Mouse (Mus musculus): ENCODE measurements around the gene Trip11. TPM values are rescaled to one million over a fixed set of nuclear protein-coding genes. Genes with fewer than 3 reads are reported as not detected.
"Not testable (repeated sequence)": the region's sequence is repeated elsewhere in the genome, so short reads cannot be mapped to it uniquely, and the experiment has no call there.

Trip11 gene
- 26.6 and 28.5 TPM in 2 replicates for polyA plus RNA-seq (2016; fragmentation: Nextera tagmentation; extraction: Ambion mirVana)

DNA sequence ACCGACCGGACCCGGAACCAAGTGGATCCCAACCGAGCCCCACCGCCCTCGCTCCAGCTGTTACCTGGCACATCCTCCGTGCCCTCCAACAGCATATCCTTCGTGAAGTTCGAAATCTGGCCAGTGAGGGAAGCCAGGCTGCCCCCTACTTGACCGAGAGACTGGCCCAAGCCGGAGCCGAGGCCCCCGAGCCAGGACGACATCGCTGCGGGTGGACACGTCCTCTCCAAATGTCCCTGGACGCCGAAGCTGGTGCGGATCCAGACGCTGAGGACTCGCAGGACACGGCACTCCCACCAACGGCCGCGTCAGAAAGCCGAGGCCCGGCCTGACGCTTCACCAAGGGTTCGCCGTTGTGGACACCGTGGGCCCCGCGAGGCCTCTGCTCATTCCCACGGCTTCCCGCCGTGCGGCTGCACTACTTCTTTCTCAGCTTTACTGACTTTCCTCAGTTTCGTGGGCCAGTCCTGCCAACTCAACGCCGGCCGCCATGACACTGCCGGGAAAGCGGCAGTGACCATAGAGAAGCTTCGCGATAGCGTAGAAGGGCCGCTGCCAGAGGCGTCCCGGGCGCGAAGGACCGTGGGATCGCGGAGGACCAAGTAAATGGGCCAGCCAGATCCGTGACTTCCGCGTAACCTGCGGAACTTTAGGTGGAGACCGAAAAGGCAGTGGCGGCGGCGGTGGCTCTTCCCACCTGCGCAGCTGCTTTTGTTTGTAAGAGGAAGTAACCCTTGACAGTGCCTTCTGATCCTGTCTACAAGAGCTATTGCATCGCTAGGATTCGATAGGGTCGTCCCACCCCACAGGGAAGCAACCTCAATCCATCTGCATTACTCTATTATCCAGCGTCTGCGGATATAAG is at the start of gene Trip11:
TSS of gene Trip11 (minus strand) at position 642 of the 865 bp plus-strand sequence.
- peaks cover 3% of the 10 kb centered on the region; the same call in 1 of the 2 replicates for H3K9me3 ChIP-seq
- peaks cover 15% of the 10 kb centered on the region for H3K36me3 ChIP-seq
- H3K4me2 ChIP-seq (replicated peaks), result peak within 1 kb of the TSS; percentile 64
- H3K27ac ChIP-seq, result peak within 1 kb of the TSS; percentile 88
- H3K4me1 ChIP-seq, result peaks cover 9% of the 10 kb centered on the region
- under 1% methylated on average over 69 of the region's 69 CpGs for WGBS
- peak within 1 kb of the TSS; percentile 87 for H3K4me3 ChIP-seq
- no peaks in the 10 kb centered on the region for H3K27me3 ChIP-seq
- H3K9ac ChIP-seq, result peak within 1 kb of the TSS; percentile 85
- ATAC-seq (ENCODE audit: insufficient number of reproducible peaks, insufficient read depth, low FRiP score, low TSS enrichment), result peak; percentile 93

DNA sequence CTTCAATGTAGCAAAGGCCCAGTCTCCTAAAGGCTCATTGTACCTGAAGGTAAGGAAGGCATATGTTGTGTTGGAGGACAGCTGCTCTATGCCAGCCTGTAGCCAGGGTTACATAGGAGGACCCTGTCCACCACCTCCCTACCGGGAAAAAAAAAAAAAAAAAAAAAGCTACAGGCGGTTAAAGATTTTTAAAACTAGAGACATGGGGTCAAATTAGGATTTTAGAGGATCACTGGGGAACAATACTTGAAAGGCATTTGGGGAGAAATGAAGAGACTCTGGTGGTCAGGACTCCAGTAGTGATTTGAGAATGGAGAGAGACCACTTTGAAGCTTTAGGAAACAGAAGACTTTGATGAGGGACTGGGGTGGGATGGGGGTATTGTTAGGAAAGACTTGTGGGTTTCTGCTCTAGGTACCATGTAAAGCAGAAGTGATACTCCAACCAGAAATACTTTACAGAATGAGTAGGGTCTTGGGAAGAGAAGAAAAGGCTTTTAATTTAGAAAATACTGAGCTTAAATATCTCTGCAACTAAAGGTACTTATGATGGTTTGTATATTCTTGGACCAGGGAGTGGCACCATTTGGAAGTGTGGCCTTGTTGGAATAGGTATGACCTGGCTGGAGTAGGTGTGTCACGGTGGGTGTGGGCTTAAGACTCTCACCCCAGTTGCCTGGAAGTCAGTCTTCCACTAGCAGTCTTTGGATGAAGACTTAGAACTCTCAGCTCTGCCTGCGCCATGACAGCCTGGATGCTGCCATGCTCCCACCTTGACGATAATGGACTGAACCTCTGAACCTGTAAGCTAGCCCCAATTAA is 46.1 kb upstream of the Trip11 start:
- H3K27ac ChIP-seq; H3K27me3 ChIP-seq; H3K4me1 ChIP-seq; H3K9ac ChIP-seq; H3K9me3 ChIP-seq; ATAC-seq (ENCODE audit: insufficient number of reproducible peaks, insufficient read depth, low FRiP score, low TSS enrichment); H3K36me3 ChIP-seq; H3K4me3 ChIP-seq: not testable (repeated sequence)
- 88% methylated on average over 5 of the region's 5 CpGs for WGBS
- peak overlapping the region; percentile 35 for H3K4me2 ChIP-seq (replicated peaks)

- Histone ChIP-seq H3K9ac (no peak overlapping the region; the same call in 1 of the 2 replicates), H3K36me3 (no peaks in the 10 kb centered on the region), H3K27ac (no peak overlapping the region), H3K9me3 (no peaks in the 10 kb centered on the region), H3K27me3 (no peaks in the 10 kb centered on the region), H3K4me3 (peak overlapping the region; percentile 71; the same call in 1 of the 2 replicates), H3K4me1 (0 out of 2 replicates have a peak, but pooled peaks cover 7% of the 10 kb centered on the region), H3K4me2 (replicated peaks) (peak overlapping the region; percentile 35)
- 62% methylated on average over 9 of the region's 9 CpGs for WGBS
- ATAC-seq (ENCODE audit: insufficient number of reproducible peaks, insufficient read depth, low FRiP score, low TSS enrichment), result no peak
These were observed 45.5 kb upstream of the Trip11 start for GRCm38 (mm10) chr12:101958556-101958955.

DNA sequence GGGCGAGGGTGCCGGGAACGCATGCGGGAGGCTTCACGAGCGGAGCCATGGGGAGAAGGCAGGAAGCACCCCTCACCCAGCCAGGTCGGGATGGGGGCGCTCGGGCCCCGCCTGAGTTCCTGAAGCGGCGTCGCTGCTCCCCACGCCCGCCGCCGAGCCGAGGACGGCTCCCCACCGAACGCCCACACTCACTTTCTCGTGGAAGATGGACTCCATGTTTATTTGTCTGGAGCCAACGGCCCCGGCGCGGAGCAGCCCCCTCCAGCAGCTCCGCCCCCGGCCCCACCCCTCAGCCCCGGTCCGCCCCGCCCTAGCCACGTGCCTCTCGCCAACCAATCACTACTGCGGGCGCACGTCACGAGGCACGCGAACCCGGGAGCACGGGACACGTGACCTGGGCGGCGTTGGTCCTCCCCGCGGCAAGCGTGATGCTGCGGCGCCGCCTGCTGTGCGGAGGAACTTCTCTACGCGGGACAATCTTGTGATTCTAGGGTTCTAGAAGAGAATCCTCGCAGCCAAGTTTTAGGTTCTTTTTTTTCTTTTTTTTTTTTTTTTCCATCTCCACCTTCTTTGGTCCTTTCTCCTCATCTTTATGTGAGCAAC is 45.0 kb upstream of the Trip11 start, which contains the start of gene Atxn3:
TSS of gene Atxn3 (minus strand) at position 305 of the 603 bp plus-strand sequence.
- no peaks in the 10 kb centered on the region for H3K36me3 ChIP-seq
- H3K9me3 ChIP-seq, result no peaks in the 10 kb centered on the region
- peak within 1 kb of the TSS; percentile 71 for H3K9ac ChIP-seq
- H3K4me3 ChIP-seq, result peak within 1 kb of the TSS; percentile 71
- ATAC-seq (ENCODE audit: insufficient number of reproducible peaks, insufficient read depth, low FRiP score, low TSS enrichment), result peak; percentile 96
- H3K27ac ChIP-seq, result peak within 1 kb of the TSS; percentile 63; the same call in 1 of the 2 replicates
- under 1% methylated on average over 53 of the region's 54 CpGs for WGBS
- H3K27me3 ChIP-seq, result no peaks in the 10 kb centered on the region
- 0 out of 2 replicates have a peak, but pooled peaks cover 7% of the 10 kb centered on the region for H3K4me1 ChIP-seq
- H3K4me2 ChIP-seq (replicated peaks), result peak within 1 kb of the TSS; percentile 51

DNA sequence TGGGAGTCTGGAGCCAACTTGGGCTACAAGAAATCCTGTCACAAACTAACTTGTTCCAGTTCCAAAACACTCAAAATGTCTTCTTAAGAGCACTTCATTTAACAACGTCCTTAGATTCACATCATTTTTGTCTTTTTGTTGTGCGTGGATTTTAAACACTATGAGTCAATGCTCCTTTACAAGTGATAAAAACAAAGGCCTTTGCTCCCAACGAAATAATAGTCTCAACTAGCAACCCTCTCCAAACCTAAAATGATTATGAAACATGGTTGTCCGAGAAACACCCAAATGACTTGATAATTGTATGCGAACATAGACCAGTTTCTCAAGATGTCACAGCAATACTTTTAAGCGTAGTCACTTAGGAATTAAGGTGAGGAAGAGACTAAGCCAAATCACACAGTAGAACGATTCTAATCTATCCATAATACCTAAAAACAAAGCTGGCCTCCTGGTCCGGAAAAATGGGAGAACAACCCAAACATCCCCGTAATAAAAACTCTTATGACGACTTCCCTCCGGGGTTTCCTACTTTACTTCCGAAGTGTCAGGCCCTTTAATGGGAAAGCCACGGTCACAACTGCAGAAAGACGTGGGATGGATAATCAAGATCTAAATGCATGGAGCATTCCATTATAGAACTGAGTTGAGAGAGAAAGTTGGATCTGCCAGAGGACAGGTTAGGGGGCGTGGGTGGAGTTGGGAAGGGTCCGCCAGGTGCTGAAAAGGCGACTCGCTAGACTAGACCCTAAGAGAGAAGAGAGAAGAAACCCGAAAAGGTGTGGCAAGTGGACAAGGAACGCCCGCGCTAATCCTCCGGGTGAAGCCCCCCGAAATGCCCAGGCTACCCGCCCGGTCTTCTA is 44.2 kb upstream of the Trip11 start:
- no peaks in the 10 kb centered on the region for H3K9me3 ChIP-seq
- peak overlapping the region; percentile 63; the same call in 1 of the 2 replicates for H3K27ac ChIP-seq
- H3K9ac ChIP-seq, result peak overlapping the region; percentile 71
- WGBS, result 13% methylated on average over 26 of the region's 26 CpGs
- H3K4me3 ChIP-seq, result peak overlapping the region; percentile 71
- H3K27me3 ChIP-seq, result no peaks in the 10 kb centered on the region
- peak; percentile 36; the same call in 1 of the 2 replicates for ATAC-seq (ENCODE audit: insufficient number of reproducible peaks, insufficient read depth, low FRiP score, low TSS enrichment)
- H3K36me3 ChIP-seq, result no peaks in the 10 kb centered on the region
- peak overlapping the region; percentile 51 for H3K4me2 ChIP-seq (replicated peaks)
- 0 out of 2 replicates have a peak, but pooled peaks cover 7% of the 10 kb centered on the region for H3K4me1 ChIP-seq

DNA sequence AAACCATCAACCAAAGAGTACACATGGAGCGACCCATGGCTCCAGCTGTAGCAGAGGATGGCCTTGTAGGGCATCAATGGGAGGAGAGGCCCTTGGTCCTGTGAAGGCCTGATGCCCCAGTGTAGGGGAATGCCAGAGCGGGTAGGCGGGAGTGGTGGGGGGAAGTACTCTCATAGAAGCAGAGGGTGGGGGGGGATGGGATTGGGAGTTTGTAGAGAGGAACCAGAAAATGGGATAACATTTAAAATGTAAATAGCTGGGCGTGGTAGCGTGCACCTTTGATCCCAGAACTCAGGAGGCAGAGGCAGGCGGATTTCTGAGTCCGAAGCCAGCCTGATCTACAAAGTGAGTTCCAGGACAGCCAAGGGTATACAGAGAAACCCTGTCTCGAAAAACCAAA is 42.8 kb upstream of the Trip11 start:
- not testable (repeated sequence) for ATAC-seq (ENCODE audit: insufficient number of reproducible peaks, insufficient read depth, low FRiP score, low TSS enrichment); H3K4me1 ChIP-seq

DNA sequence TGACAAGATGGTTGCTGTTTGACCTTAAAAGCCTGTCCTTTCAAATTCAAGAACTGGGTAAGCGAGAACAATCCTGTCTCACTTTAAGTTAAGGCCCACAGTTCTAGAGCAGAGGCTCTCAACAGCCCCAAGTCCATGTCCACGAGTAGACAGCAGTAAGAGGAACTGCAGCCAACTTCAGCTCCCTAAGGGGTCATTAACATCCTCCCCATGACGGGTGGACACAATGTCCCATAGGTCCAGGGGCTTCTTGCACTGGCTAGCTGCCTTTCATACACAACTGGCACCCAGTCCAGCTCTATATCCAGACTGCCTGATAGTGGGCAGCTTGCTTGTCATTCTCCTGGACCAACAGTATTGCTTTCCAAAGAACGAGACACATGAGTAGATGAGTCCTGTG is 35.7 kb upstream of the Trip11 start:
- ATAC-seq (ENCODE audit: insufficient number of reproducible peaks, insufficient read depth, low FRiP score, low TSS enrichment), result no peak
- Histone ChIP-seq H3K36me3 (peaks cover 26% of the 10 kb centered on the region), H3K27ac (no peak overlapping the region), H3K4me3 (no peak overlapping the region), H3K9ac (no peak overlapping the region), H3K4me1 (no peaks in the 10 kb centered on the region), H3K9me3 (no peaks in the 10 kb centered on the region), H3K27me3 (no peaks in the 10 kb centered on the region), H3K4me2 (replicated peaks) (no peak overlapping the region)
- 80% methylated on average over 4 of the region's 4 CpGs for WGBS

More for the DNA sequence above, 42.8 kb upstream of the Trip11 start:
- H3K4me2 ChIP-seq (replicated peaks); H3K27me3 ChIP-seq; H3K9me3 ChIP-seq; H3K9ac ChIP-seq; H3K4me3 ChIP-seq; H3K27ac ChIP-seq; H3K36me3 ChIP-seq: not testable (repeated sequence)
- WGBS, result 90% methylated on average over 8 of the region's 8 CpGs

DNA sequence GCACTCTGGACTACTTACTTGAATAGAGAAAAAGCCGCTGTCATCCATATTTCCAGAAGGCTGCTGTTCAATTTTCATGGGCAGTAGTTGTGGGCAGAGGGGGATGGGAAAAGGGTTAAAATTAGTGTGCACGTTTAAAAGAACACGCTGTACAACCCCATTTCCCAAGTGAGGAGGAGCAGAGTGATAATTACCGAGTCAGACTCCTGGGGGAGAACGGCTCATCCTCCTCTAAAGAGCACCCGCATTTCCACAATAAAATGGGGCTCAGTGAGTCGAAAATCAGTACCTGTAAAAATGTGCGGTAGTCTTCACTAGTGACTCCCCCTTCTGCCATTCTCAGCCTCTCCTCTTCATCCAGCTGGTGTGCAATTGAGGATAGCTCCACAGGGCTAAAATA is 34.9 kb upstream of the Trip11 start:
- H3K4me3 ChIP-seq, result no peak overlapping the region

DNA sequence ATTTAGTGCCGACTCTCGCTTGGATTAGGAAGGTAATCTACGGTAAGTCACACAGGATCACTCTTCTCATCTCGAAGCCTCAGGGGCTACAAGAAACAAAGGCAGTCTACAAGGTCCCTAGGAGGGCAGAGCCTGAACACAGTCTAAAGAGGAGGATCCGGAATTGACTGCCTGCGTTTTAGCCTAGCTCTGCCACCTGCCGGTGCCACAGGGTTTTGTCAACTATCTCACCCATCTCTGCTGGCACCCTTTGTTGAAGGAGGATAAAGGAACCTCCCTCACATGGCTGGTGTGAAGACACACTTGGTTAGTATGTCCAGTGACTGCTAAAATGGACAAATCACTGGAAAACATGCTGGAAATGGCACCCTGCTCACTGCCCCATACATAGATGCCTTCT is 24.5 kb upstream of the Trip11 start:
- no peaks in the 10 kb centered on the region for H3K9me3 ChIP-seq
- WGBS, result 80% methylated on average over 7 of the region's 7 CpGs
- no peak overlapping the region for H3K9ac ChIP-seq
- no peak overlapping the region for H3K4me3 ChIP-seq
- H3K36me3 ChIP-seq, result peaks cover 68% of the 10 kb centered on the region
- no peak overlapping the region for H3K27ac ChIP-seq
- H3K4me1 ChIP-seq, result no peaks in the 10 kb centered on the region
- H3K27me3 ChIP-seq, result no peaks in the 10 kb centered on the region
- H3K4me2 ChIP-seq (replicated peaks), result no peak overlapping the region
- ATAC-seq (ENCODE audit: insufficient number of reproducible peaks, insufficient read depth, low FRiP score, low TSS enrichment), result no peak

More for the DNA sequence above, 34.9 kb upstream of the Trip11 start:
- Histone ChIP-seq H3K9me3 (no peaks in the 10 kb centered on the region), H3K9ac (no peak overlapping the region), H3K36me3 (peaks cover 26% of the 10 kb centered on the region), H3K27me3 (no peaks in the 10 kb centered on the region), H3K4me1 (no peaks in the 10 kb centered on the region), H3K4me2 (replicated peaks) (no peak overlapping the region), H3K27ac (no peak overlapping the region)
- WGBS, result 87% methylated on average over 8 of the region's 8 CpGs
- ATAC-seq (ENCODE audit: insufficient number of reproducible peaks, insufficient read depth, low FRiP score, low TSS enrichment), result no peak

DNA sequence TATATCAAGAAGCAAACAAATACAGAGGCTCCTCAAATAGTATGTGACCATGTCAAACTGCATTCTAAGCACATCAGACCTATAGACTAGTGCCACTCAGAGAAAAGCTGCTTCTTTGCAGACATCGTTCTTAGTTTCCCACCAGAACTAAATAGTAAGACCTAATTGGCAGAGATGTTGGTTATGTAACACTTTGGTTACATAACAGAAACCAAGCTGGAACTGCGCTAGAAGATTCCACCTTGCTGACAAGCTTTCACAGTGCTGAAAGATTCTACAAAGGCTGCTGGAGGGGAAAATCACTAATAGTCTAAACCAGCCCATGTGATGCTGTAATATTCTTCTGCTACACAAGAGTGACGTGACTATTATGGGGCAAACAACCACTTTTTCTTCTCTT is 22.2 kb upstream of the Trip11 start:
- 93% methylated on average over 3 of the region's 3 CpGs for WGBS
- no peak overlapping the region for H3K4me3 ChIP-seq
- H3K4me2 ChIP-seq (replicated peaks), result no peak overlapping the region
- H3K4me1 ChIP-seq, result no peaks in the 10 kb centered on the region
- no peaks in the 10 kb centered on the region for H3K9me3 ChIP-seq
- no peak for ATAC-seq (ENCODE audit: insufficient number of reproducible peaks, insufficient read depth, low FRiP score, low TSS enrichment)
- H3K27ac ChIP-seq, result no peak overlapping the region
- H3K36me3 ChIP-seq, result peaks cover 71% of the 10 kb centered on the region
- H3K9ac ChIP-seq, result no peak overlapping the region
- no peaks in the 10 kb centered on the region for H3K27me3 ChIP-seq

Measured in embryonic facial prominence, embryonic 12.5 days (tissue).